Mouse (Mus musculus) hematopoietic stem cell, adult 5-6 weeks (primary cell): ENCODE measurements at regions not wholly inside any gene's neighbourhood (a gene's known extent, or its start where the extent isn't known, plus 50 kb on each side); places are given as distances from the start of the nearest gene placed in this dataset.

Experiments
- ATAC-seq, 2 experiments: fragments of 125-278 bp in 1 of 2; replicated peaks in 1 of 2; 2 replicates each; pipeline ENCODE4 v1.8.0; 2016 to 2017; ENCODE audit warnings: inconsistent platforms in 2 of 2, mild to moderate bottlenecking in 2 of 2, moderate number of reproducible peaks in 2 of 2, low read depth in 1 of 2, moderate TSS enrichment in 1 of 2; ENCODE audit not compliant: low FRiP score in 2 of 2, poor library complexity in 2 of 2, severe bottlenecking in 2 of 2, insufficient read depth in 1 of 2, low TSS enrichment in 1 of 2

DNA sequence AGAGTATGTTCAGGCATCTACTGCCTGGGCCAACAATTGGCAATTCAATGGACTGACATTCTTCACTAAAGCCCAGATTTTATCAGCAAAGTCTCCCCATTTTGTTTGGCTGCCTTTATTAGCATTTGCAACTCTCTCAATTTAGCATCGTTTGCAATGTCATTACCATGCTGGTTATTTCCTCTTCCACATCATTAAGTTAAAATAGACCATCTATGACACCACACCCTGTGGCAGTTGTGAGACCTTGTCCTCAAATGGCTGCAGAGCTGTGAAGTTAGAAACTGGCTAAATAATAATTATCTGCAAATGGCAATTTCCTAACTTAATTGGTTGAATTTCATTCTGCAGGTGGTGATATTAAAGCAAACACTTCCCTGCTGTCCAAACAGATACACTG lies 381.8 kb downstream of the H2al1n start:
- ATAC-seq, result no peak

- ATAC-seq, result no peak
Observed at GRCm38 (mm10) chrX:14596799-14597198, 385.9 kb downstream of the H2al1n start.

DNA sequence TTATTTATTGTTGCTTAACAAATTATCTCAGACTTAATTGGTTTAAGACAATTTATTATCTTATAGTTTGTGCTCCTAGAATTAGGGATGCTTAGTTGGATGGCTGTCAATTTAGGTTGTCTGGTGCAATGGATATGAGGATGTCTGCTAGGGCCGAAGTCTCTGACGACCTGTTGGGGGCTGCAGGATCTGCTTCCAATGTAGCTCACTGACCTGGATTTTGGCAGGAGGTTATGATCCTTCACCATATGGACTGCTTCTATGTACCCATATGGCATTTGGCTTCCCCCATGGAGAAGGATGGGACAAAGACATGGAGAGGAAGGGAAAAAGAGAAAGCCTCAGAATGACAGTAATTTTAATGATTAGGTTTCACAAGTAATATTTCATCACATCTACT lies 391.0 kb downstream of the H2al1n start:
- no peak for ATAC-seq

- ATAC-seq, result no peak
Observed at GRCm38 (mm10) chrX:14609196-14609595, 398.2 kb downstream of the H2al1n start.

- ATAC-seq, result peak; percentile 60 to 78
Observed at GRCm38 (mm10) chrX:14628267-14628901, 417.4 kb downstream of the H2al1n start.

DNA sequence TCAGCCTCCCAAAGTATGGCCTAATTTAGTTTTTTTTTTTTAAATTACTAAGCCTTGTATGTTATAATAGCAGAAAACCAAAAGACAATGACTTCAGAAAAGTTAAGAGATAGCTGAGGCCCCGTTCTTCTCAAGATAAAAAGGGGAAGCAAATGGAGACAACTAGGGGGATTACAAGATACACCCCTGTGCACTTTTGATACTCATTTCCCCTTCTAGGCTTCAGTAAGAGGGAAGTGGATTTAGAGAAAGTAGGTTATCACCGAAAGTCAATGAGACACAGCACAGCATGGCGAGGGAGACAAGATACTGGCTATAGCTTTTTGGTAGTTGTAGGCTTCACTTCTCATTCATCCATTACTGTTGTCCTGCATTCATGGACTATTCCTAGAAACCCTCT lies 428.4 kb downstream of the H2al1n start:
- peak; percentile 32 to 56; a peak in 3 of 4 replicates for ATAC-seq

GRCm38 (mm10) chrX:14664852-14665251 lies 453.9 kb downstream of the H2al1n start:
- no peak for ATAC-seq

GRCm38 (mm10) chrX:14696375-14696774 lies 485.4 kb downstream of the H2al1n start:
- no peak for ATAC-seq

DNA sequence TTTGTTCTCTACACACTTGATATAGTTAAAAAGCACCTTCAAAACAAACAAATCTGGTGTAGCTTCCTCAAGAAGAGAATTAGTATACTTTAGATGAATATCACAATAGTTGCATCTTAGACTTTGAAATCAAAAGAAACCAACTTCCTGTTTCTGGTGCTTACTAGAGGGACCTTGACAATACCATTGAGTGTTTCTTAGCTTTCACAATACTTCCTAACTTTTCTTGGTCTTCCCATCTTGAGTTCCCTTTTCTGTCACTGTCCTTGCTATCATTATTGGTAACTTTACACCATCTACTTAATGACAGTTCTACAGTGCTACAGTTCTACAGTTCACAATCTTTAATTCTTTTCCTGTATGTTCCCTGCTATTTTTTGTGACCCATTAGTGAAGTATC lies 528.1 kb downstream of the H2al1n start:
- ATAC-seq, result no peak; a peak in 1 of 4 replicates
